ENCODE assay signal across 7 mouse cellular contexts in genomic region chr15:86033191-86033841, GRCm38 (mm10). TPM values are rescaled to one million over a fixed set of nuclear protein-coding genes. Genes with fewer than 3 reads are reported as not detected.
DNase-seq lines count a peak whose midpoint lies in the region; ATAC-seq and TF ChIP-seq lines count a peak whose summit lies in the region.

Gene Celsr1 (minus strand): TSS chr15:86033777.

- peaks cover 15% of the 10 kb centered on the region; the same call in 1 of the 2 replicates for H3K36me3 ChIP-seq in E14TG2a.4 (ENCODE audit: insufficient read depth, low read length)
- peaks cover 24% of the 10 kb centered on the region for H3K36me3 ChIP-seq in forebrain, embryonic 14.5 days (ENCODE audit: control insufficient read depth, insufficient read depth, low read length)
- peaks cover 21% of the 10 kb centered on the region for H3K36me3 ChIP-seq in kidney, embryonic 15.5 days
- H3K36me3 ChIP-seq in midbrain, embryonic 12.5 days = peaks cover 30% of the 10 kb centered on the region

- no peak for TF ChIP-seq CTCF in E14TG2a.4 (conservative IDR thresholded peaks at IDR 0.05; ENCODE audit: low read length)
- TF ChIP-seq CTCF in Patski (IDR thresholded peaks at IDR 0.05) = no peak

- H3K9ac ChIP-seq in forebrain, embryonic 14.5 days (ENCODE audit: low read length) = peak within 1 kb of the TSS; percentile 76
- H3K9ac ChIP-seq in kidney, embryonic 15.5 days = peak within 1 kb of the TSS; percentile 77
- peak within 1 kb of the TSS; percentile 59 for H3K9ac ChIP-seq in midbrain, embryonic 12.5 days (replicated peaks)

- POLR2A ChIA-PET in Patski (lab: Charles Lee) = interaction anchor here (1.0 to 2.1 kb wide), 4 partner anchors 42 to 116 kb away, joined by 3 to 8 read pairs (median 5); no protein-coding TSS in a partner anchor

- H3K27ac ChIP-seq in forebrain, embryonic 14.5 days (ENCODE audit: low read depth, low read length) = peak within 1 kb of the TSS; percentile 77
- peak within 1 kb of the TSS; percentile 94 for H3K27ac ChIP-seq in kidney, embryonic 15.5 days
- peak within 1 kb of the TSS; percentile 69 for H3K27ac ChIP-seq in midbrain, embryonic 12.5 days (replicated peaks)

- CTCF ChIA-PET in Patski (lab: Charles Lee) = interaction anchor here (0.9 to 1.3 kb wide), 8 partner anchors 9 to 125 kb away, joined by 3 to 5 read pairs (median 3); no protein-coding TSS in a partner anchor

- H3K27me3 ChIP-seq in E14TG2a.4 (ENCODE audit: insufficient read depth, low read length) (peaks cover 27% of the 10 kb centered on the region), Patski (no peaks in the 10 kb centered on the region)
- H3K27me3 ChIP-seq in forebrain, embryonic 14.5 days (replicated peaks; ENCODE audit: control insufficient read depth, insufficient read depth, low read length) = peaks cover 8% of the 10 kb centered on the region; the same call in 1 of the 2 replicates
- peaks cover 31% of the 10 kb centered on the region for H3K27me3 ChIP-seq in kidney, embryonic 15.5 days
- H3K27me3 ChIP-seq in midbrain, embryonic 12.5 days = peaks cover 56% of the 10 kb centered on the region

- in situ Hi-C loops in Patski (cut with MboI; ENCODE audit: low pct_unique_long_range_greater_than_20kb) = loop anchor here (10.0 kb wide), 1 partner anchor 69 kb away; no protein-coding TSS in a partner anchor

- under 1% methylated on average over 72 of the region's 80 CpGs for WGBS in forebrain, embryonic 14.5 days
- under 1% methylated on average over 75 of the region's 80 CpGs for WGBS in kidney, embryonic 15.5 days
- under 1% methylated on average over 75 of the region's 80 CpGs for WGBS in midbrain, embryonic 12.5 days

- H3K4me2 ChIP-seq in forebrain, embryonic 14.5 days (ENCODE audit: low read length) = peak within 1 kb of the TSS; percentile 75
- H3K4me2 ChIP-seq in kidney, embryonic 15.5 days = peak within 1 kb of the TSS; percentile 91
- peak within 1 kb of the TSS; percentile 91 for H3K4me2 ChIP-seq in midbrain, embryonic 12.5 days (replicated peaks)

- H3K4me3 ChIP-seq in E14TG2a.4 (replicated peaks; ENCODE audit: low read length) = peak within 1 kb of the TSS; percentile 91
- peak within 1 kb of the TSS; percentile 66 for H3K4me3 ChIP-seq in forebrain, embryonic 14.5 days (ENCODE audit: low read depth, low read length)
- H3K4me3 ChIP-seq in kidney, embryonic 15.5 days (replicated peaks) = peak within 1 kb of the TSS; percentile 72
- H3K4me3 ChIP-seq in midbrain, embryonic 12.5 days = peak within 1 kb of the TSS; percentile 61

- DNase-seq in Patski (ENCODE audit: low read depth, low spot score) = no peak
- peak; percentile 44 for DNase-seq in forebrain, embryonic 14.5 days (ENCODE audit: low spot score)
- no peak for DNase-seq in layer of hippocampus, adult 9-10 months (ENCODE audit: low spot score)

- peaks cover 61% of the 10 kb centered on the region for H3K4me1 ChIP-seq in E14TG2a.4 (replicated peaks; ENCODE audit: low read depth, low read length)
- H3K4me1 ChIP-seq in forebrain, embryonic 14.5 days (ENCODE audit: control insufficient read depth, insufficient read depth, low read length) = peaks cover 9% of the 10 kb centered on the region
- peaks cover 59% of the 10 kb centered on the region for H3K4me1 ChIP-seq in kidney, embryonic 15.5 days
- peaks cover 42% of the 10 kb centered on the region for H3K4me1 ChIP-seq in midbrain, embryonic 12.5 days

- no peaks in the 10 kb centered on the region for H3K9me3 ChIP-seq in E14TG2a.4 (ENCODE audit: low read length)
- H3K9me3 ChIP-seq in forebrain, embryonic 14.5 days (replicated peaks; ENCODE audit: control insufficient read depth, low read length) = peaks cover 13% of the 10 kb centered on the region; the same call in 1 of the 2 replicates
- peaks cover 7% of the 10 kb centered on the region for H3K9me3 ChIP-seq in kidney, embryonic 15.5 days (replicated peaks)
- H3K9me3 ChIP-seq in midbrain, embryonic 12.5 days = peaks cover 24% of the 10 kb centered on the region; the same call in 1 of the 2 replicates

- peak; percentile 24 for ATAC-seq in Patski
- ATAC-seq in forebrain, embryonic 14.5 days = peak; percentile 19
- ATAC-seq in kidney, embryonic 15.5 days (replicated peaks; ENCODE audit: low FRiP score) = peak; percentile 25; the same call in 1 of the 2 replicates
- no peak for ATAC-seq in midbrain, embryonic 12.5 days (ENCODE audit: low FRiP score, low read depth)
- ATAC-seq in cerebellum, adult (ENCODE audit: insufficient number of reproducible peaks, low FRiP score, low TSS enrichment) = no peak

RNA-seq across cellular contexts. Expression of gene Celsr1, which starts in this region (rescaled TPM):
- polyA plus RNA-seq in Patski (2021) = 30.8 TPM
- polyA plus RNA-seq in forebrain, embryonic 14.5 days (2014; fragmentation: Nextera tagmentation; extraction: Ambion mirVana) = 8.6 and 9.6 TPM in 2 replicates
- polyA plus RNA-seq in kidney, embryonic 15.5 days (2015; fragmentation: Nextera tagmentation; extraction: Ambion mirVana) = 3.7 and 3.9 TPM in 2 replicates
- polyA plus RNA-seq in midbrain, embryonic 12.5 days (2016; fragmentation: Nextera tagmentation; extraction: Ambion mirVana) = 3.4 and 4.1 TPM in 2 replicates

Comparison
In these comparisons a context has a peak if more than half of its experiments do, and no peak if none do; other contexts are left out.
1. ATAC-seq: peak in Patski (single experiment), forebrain, embryonic 14.5 days (single experiment) and kidney, embryonic 15.5 days (single experiment); none in midbrain, embryonic 12.5 days (single experiment) and cerebellum, adult (single experiment).
2. Peak in every context shown above with its lines, with median percentiles within 50 percentile points of each other: H3K4me3 ChIP-seq, H3K27ac ChIP-seq, H3K4me2 ChIP-seq and H3K9ac ChIP-seq.